Mouse (Mus musculus): ENCODE measurements around the gene Vti1a. TPM values are rescaled to one million over a fixed set of nuclear protein-coding genes. Genes with fewer than 3 reads are reported as not detected.
A peak's percentile ranks its signal among the peaks of the same experiment; 100 is the strongest.

Vti1a gene
- polyA plus RNA-seq, 1 experiment from 2014 or later = 33.7 TPM

- no peaks in the 10 kb centered on the region for H3K9me3 ChIP-seq (replicated peaks)
- H3K27ac ChIP-seq (replicated peaks) = peak overlapping the region; percentile 48; the same call in 1 of the 2 replicates
- peak; percentile 29; the same call in 1 of the 2 replicates for ATAC-seq (ENCODE audit: low FRiP score)
- H3K9ac ChIP-seq (replicated peaks) = no peak overlapping the region
- H3K4me2 ChIP-seq = peak overlapping the region; percentile 49
- 78% methylated on average over 16 of the region's 16 CpGs for WGBS
- H3K4me1 ChIP-seq = peaks cover 37% of the 10 kb centered on the region
- H3K4me3 ChIP-seq (replicated peaks) = no peak overlapping the region
- H3K27me3 ChIP-seq (replicated peaks) = peaks cover 45% of the 10 kb centered on the region
- H3K36me3 ChIP-seq = no peaks in the 10 kb centered on the region
Measured at GRCm38 (mm10) chr19:55593729-55594444, 277.8 kb downstream of the Vti1a start.

GRCm38 (mm10) chr19:55594451-55594850 lies 278.4 kb downstream of the Vti1a start:
- WGBS = 97% methylated on average over 3 of the region's 3 CpGs
- no peak for ATAC-seq (ENCODE audit: low FRiP score)
- H3K9me3 ChIP-seq (replicated peaks) = no peaks in the 10 kb centered on the region
- no peaks in the 10 kb centered on the region for H3K36me3 ChIP-seq
- H3K4me1 ChIP-seq = peaks cover 35% of the 10 kb centered on the region
- no peak overlapping the region for H3K4me2 ChIP-seq
- no peak overlapping the region for H3K9ac ChIP-seq (replicated peaks)
- H3K27ac ChIP-seq (replicated peaks) = no peak overlapping the region
- no peak overlapping the region for H3K4me3 ChIP-seq (replicated peaks)
- H3K27me3 ChIP-seq (replicated peaks) = peaks cover 40% of the 10 kb centered on the region

GRCm38 (mm10) chr19:55595945-55596649 lies 280.0 kb downstream of the Vti1a start:
- Histone ChIP-seq H3K36me3 (no peaks in the 10 kb centered on the region), H3K9me3 (replicated peaks) (no peaks in the 10 kb centered on the region), H3K9ac (replicated peaks) (no peak overlapping the region), H3K4me1 (peaks cover 35% of the 10 kb centered on the region), H3K4me3 (replicated peaks) (no peak overlapping the region), H3K4me2 (no peak overlapping the region), H3K27me3 (replicated peaks) (peaks cover 37% of the 10 kb centered on the region), H3K27ac (replicated peaks) (no peak overlapping the region)
- ATAC-seq (ENCODE audit: low FRiP score) = no peak
- 79% methylated on average over 9 of the region's 9 CpGs for WGBS

GRCm38 (mm10) chr19:55596804-55597203 lies 280.7 kb downstream of the Vti1a start:
- H3K27ac ChIP-seq (replicated peaks) = no peak overlapping the region
- H3K4me3 ChIP-seq (replicated peaks) = no peak overlapping the region
- no peak overlapping the region for H3K9ac ChIP-seq (replicated peaks)
- peaks cover 35% of the 10 kb centered on the region for H3K4me1 ChIP-seq
- 66% methylated on average over 6 of the region's 6 CpGs for WGBS
- ATAC-seq (ENCODE audit: low FRiP score) = no peak
- no peaks in the 10 kb centered on the region for H3K36me3 ChIP-seq
- H3K4me2 ChIP-seq = no peak overlapping the region
- peaks cover 35% of the 10 kb centered on the region for H3K27me3 ChIP-seq (replicated peaks)
- H3K9me3 ChIP-seq (replicated peaks) = no peaks in the 10 kb centered on the region

GRCm38 (mm10) chr19:55597296-55597695 lies 281.2 kb downstream of the Vti1a start:
- peaks cover 35% of the 10 kb centered on the region for H3K4me1 ChIP-seq

GRCm38 (mm10) chr19:55597951-55598350 lies 281.9 kb downstream of the Vti1a start:
- no peak overlapping the region for H3K4me2 ChIP-seq
- no peak overlapping the region for H3K27ac ChIP-seq (replicated peaks)
- H3K4me1 ChIP-seq = peaks cover 32% of the 10 kb centered on the region
- H3K9me3 ChIP-seq (replicated peaks) = no peaks in the 10 kb centered on the region
- peaks cover 29% of the 10 kb centered on the region for H3K27me3 ChIP-seq (replicated peaks)
- H3K4me3 ChIP-seq (replicated peaks) = no peak overlapping the region
- ATAC-seq (ENCODE audit: low FRiP score) = no peak
- H3K36me3 ChIP-seq = no peaks in the 10 kb centered on the region
- WGBS = 28% methylated on average over 12 of the region's 12 CpGs
- H3K9ac ChIP-seq (replicated peaks) = no peak overlapping the region

More at GRCm38 (mm10) chr19:55597296-55597695, 281.2 kb downstream of the Vti1a start:
- Histone ChIP-seq H3K27me3 (replicated peaks) (peaks cover 30% of the 10 kb centered on the region), H3K27ac (replicated peaks) (no peak overlapping the region), H3K9me3 (replicated peaks) (no peaks in the 10 kb centered on the region), H3K4me3 (replicated peaks) (no peak overlapping the region), H3K4me2 (no peak overlapping the region), H3K9ac (replicated peaks) (no peak overlapping the region), H3K36me3 (no peaks in the 10 kb centered on the region)
- no peak for ATAC-seq (ENCODE audit: low FRiP score)
- WGBS = 32% methylated on average over 2 of the region's 2 CpGs

- H3K27ac ChIP-seq (replicated peaks) = no peak overlapping the region
- WGBS = 69% methylated on average over 6 of the region's 6 CpGs
- no peak overlapping the region for H3K4me2 ChIP-seq
- H3K4me3 ChIP-seq (replicated peaks) = no peak overlapping the region
- H3K4me1 ChIP-seq = peaks cover 20% of the 10 kb centered on the region
- no peak for ATAC-seq (ENCODE audit: low FRiP score)
- peaks cover 27% of the 10 kb centered on the region for H3K27me3 ChIP-seq (replicated peaks)
- H3K9me3 ChIP-seq (replicated peaks) = no peaks in the 10 kb centered on the region
- no peak overlapping the region for H3K9ac ChIP-seq (replicated peaks)
- no peaks in the 10 kb centered on the region for H3K36me3 ChIP-seq
Measured at GRCm38 (mm10) chr19:55599124-55599523, 283.0 kb downstream of the Vti1a start.

- Histone ChIP-seq H3K4me3 (replicated peaks) (no peak overlapping the region), H3K4me2 (no peak overlapping the region), H3K36me3 (no peaks in the 10 kb centered on the region), H3K27ac (replicated peaks) (no peak overlapping the region), H3K9me3 (replicated peaks) (no peaks in the 10 kb centered on the region), H3K4me1 (no peaks in the 10 kb centered on the region; the same call in 1 of the 2 replicates), H3K9ac (replicated peaks) (no peak overlapping the region), H3K27me3 (replicated peaks) (no peaks in the 10 kb centered on the region)
- ATAC-seq (ENCODE audit: low FRiP score) = no peak
- 51% methylated on average over 10 of the region's 10 CpGs for WGBS
Measured at GRCm38 (mm10) chr19:55607725-55608124, 291.6 kb downstream of the Vti1a start.

- 0 out of 2 replicates have a peak, but pooled peaks cover 2% of the 10 kb centered on the region for H3K27me3 ChIP-seq (replicated peaks)
- 74% methylated on average over 14 of the region's 14 CpGs for WGBS
- no peak overlapping the region for H3K27ac ChIP-seq (replicated peaks)
- H3K9ac ChIP-seq (replicated peaks) = no peak overlapping the region
- H3K4me1 ChIP-seq = no peaks in the 10 kb centered on the region; the same call in 1 of the 2 replicates
- no peak overlapping the region for H3K4me2 ChIP-seq
- ATAC-seq (ENCODE audit: low FRiP score) = no peak
- H3K36me3 ChIP-seq = no peaks in the 10 kb centered on the region
- no peaks in the 10 kb centered on the region for H3K9me3 ChIP-seq (replicated peaks)
- no peak overlapping the region for H3K4me3 ChIP-seq (replicated peaks)
Measured at GRCm38 (mm10) chr19:55608858-55609375, 292.8 kb downstream of the Vti1a start.

GRCm38 (mm10) chr19:55609806-55610205 lies 293.7 kb downstream of the Vti1a start:
- Histone ChIP-seq H3K4me3 (replicated peaks) (no peak overlapping the region), H3K4me2 (no peak overlapping the region), H3K9ac (replicated peaks) (no peak overlapping the region), H3K36me3 (no peaks in the 10 kb centered on the region), H3K27ac (replicated peaks) (no peak overlapping the region), H3K27me3 (replicated peaks) (0 out of 2 replicates have a peak, but pooled peaks cover 4% of the 10 kb centered on the region), H3K9me3 (replicated peaks) (no peaks in the 10 kb centered on the region), H3K4me1 (no peaks in the 10 kb centered on the region; the same call in 1 of the 2 replicates)
- ATAC-seq (ENCODE audit: low FRiP score) = no peak
- 90% methylated on average over 3 of the region's 3 CpGs for WGBS

GRCm38 (mm10) chr19:55615743-55616142 lies 299.6 kb downstream of the Vti1a start:
- Histone ChIP-seq H3K9me3 (replicated peaks) (no peaks in the 10 kb centered on the region), H3K27me3 (replicated peaks) (peaks cover 5% of the 10 kb centered on the region; the same call in 1 of the 2 replicates), H3K4me1 (peaks cover 9% of the 10 kb centered on the region), H3K9ac (replicated peaks) (no peak overlapping the region), H3K4me2 (no peak overlapping the region), H3K27ac (replicated peaks) (no peak overlapping the region), H3K4me3 (replicated peaks) (no peak overlapping the region), H3K36me3 (no peaks in the 10 kb centered on the region)
- WGBS = 92% methylated on average over 5 of the region's 5 CpGs
- no peak for ATAC-seq (ENCODE audit: low FRiP score)

All from neural tube, embryonic 15.5 days (tissue).